Mouse (Mus musculus): ENCODE data around the gene Ephb2.

GRCm38 (mm10) chr4:136836387-136836931, 671 bp upstream of the Ephb2 start:
- TF ChIP-seq CTCF (IDR thresholded peaks at IDR 0.05; ENCODE audit: low read depth): no peak
- TF ChIP-seq EP300 (IDR thresholded peaks at IDR 0.05; ENCODE audit: low read depth): no peak
